Comparison of ENCODE assay signal across 16 mouse cellular contexts in the genomic region with DNA sequence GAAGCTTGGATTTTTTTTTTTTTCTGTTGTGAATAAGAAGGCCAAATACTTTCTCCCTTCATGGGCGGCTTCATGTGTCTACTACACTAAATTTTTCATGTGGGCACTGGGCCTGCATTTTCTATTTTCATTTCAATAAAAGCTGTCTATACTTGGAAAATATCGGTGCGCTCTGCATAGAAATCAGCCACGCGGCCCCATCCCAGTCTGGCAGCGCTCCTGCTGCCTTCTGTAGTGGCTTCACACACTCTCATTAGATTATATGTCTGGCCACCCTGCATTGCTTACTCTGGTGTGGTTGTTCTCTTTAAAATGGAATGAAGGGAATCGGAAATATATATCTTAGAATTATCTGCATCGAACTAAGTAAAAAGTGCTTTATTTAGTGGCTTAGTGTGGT.
DNase-seq lines count a peak whose midpoint lies in the region; ATAC-seq and TF ChIP-seq lines count a peak whose summit lies in the region.
"Had no signal": no experiment of that assay in that cellular context is flagged by ENCODE, and none has a peak within 500 bp of the region (broad histone marks: within the 10 kb centered on the region; RNA-seq: fewer than 3 reads in every experiment).

No protein-coding gene starts in this region.

- H3K4me1 ChIP-seq in embryonic facial prominence, embryonic 14.5 days (ENCODE audit: control insufficient read depth, insufficient read depth, low read length) = peaks cover 8% of the 10 kb centered on the region
- H3K4me1 ChIP-seq in embryonic facial prominence, embryonic 10.5 days = peaks cover 16% of the 10 kb centered on the region
- H3K4me1 ChIP-seq in midbrain, embryonic 14.5 days (ENCODE audit: control insufficient read depth, insufficient read depth, low read length) = no peaks in the 10 kb centered on the region
- H3K4me1 ChIP-seq in midbrain, embryonic 15.5 days = no peaks in the 10 kb centered on the region
- H3K4me1 ChIP-seq: heart, embryonic 10.5 days; intestine, embryonic 15.5 days; liver, embryonic 13.5 days; stomach, embryonic 15.5 days had no signal

- no peak; the same call in 1 of the 2 replicates for ATAC-seq in embryonic facial prominence, embryonic 14.5 days (ENCODE audit: low read depth)
- no peak for ATAC-seq in midbrain, embryonic 14.5 days (ENCODE audit: low FRiP score, low TSS enrichment)
- ATAC-seq in midbrain, embryonic 15.5 days (replicated peaks) = no peak; the same call in 1 of the 2 replicates
- ATAC-seq: intestine, embryonic 15.5 days; lung, postnatal 0 days had no signal

- peak; percentile 82 for DNase-seq in embryonic facial prominence, embryonic 14.5 days (ENCODE audit: low spot score)
- no peak for DNase-seq in embryonic facial prominence, embryonic 10.5 days (ENCODE audit: low spot score)
- DNase-seq in midbrain, embryonic 14.5 days = peak; percentile 41
- peak; percentile 39 to 43 for DNase-seq in layer of hippocampus, adult 2 months (ENCODE audit: low spot score in 2 of 2)
- DNase-seq in right cerebral cortex, postnatal 14 days = peak; percentile 39
- DNase-seq in testis, postnatal 14 days (ENCODE audit: low spot score) = no peak
- no peak for DNase-seq in testis, postnatal 10 days (ENCODE audit: low spot score)
- DNase-seq: adrenal gland, adult 8-10 months; gastrocnemius, postnatal 14 days; liver, embryonic 13.5 days had no signal

- TF ChIP-seq CTCF in layer of hippocampus, adult 2 months (conservative IDR thresholded peaks at IDR 0.05) = no peak

- no peak overlapping the region for H3K4me3 ChIP-seq in embryonic facial prominence, embryonic 14.5 days (ENCODE audit: low read depth, low read length)
- no peak overlapping the region for H3K4me3 ChIP-seq in embryonic facial prominence, embryonic 10.5 days
- no peak overlapping the region for H3K4me3 ChIP-seq in midbrain, embryonic 14.5 days (replicated peaks; ENCODE audit: low read depth, low read length)
- no peak overlapping the region for H3K4me3 ChIP-seq in midbrain, embryonic 15.5 days
- H3K4me3 ChIP-seq in layer of hippocampus, adult 2 months = no peak overlapping the region
- H3K4me3 ChIP-seq: heart, embryonic 10.5 days; intestine, embryonic 15.5 days; liver, embryonic 13.5 days; stomach, embryonic 15.5 days had no signal

- H3K27ac ChIP-seq in embryonic facial prominence, embryonic 14.5 days (replicated peaks; ENCODE audit: low read depth, low read length) = peak overlapping the region; percentile 52
- no peak overlapping the region for H3K27ac ChIP-seq in embryonic facial prominence, embryonic 10.5 days (replicated peaks)
- no peak overlapping the region for H3K27ac ChIP-seq in midbrain, embryonic 14.5 days (replicated peaks; ENCODE audit: low read depth, low read length)
- H3K27ac ChIP-seq in midbrain, embryonic 15.5 days = no peak overlapping the region
- no peak overlapping the region for H3K27ac ChIP-seq in layer of hippocampus, adult 2 months
- H3K27ac ChIP-seq: heart, embryonic 10.5 days; intestine, embryonic 15.5 days; kidney, postnatal 0 days; liver, embryonic 13.5 days; stomach, embryonic 15.5 days had no signal

- no peaks in the 10 kb centered on the region for H3K9me3 ChIP-seq in embryonic facial prominence, embryonic 14.5 days (ENCODE audit: control insufficient read depth, low read length)
- no peaks in the 10 kb centered on the region for H3K9me3 ChIP-seq in embryonic facial prominence, embryonic 10.5 days
- no peaks in the 10 kb centered on the region for H3K9me3 ChIP-seq in midbrain, embryonic 14.5 days (ENCODE audit: control insufficient read depth, low read length)
- no peaks in the 10 kb centered on the region for H3K9me3 ChIP-seq in midbrain, embryonic 15.5 days
- H3K9me3 ChIP-seq: heart, embryonic 10.5 days; intestine, embryonic 15.5 days; liver, embryonic 13.5 days; stomach, embryonic 15.5 days had no signal

- no peaks in the 10 kb centered on the region for H3K36me3 ChIP-seq in embryonic facial prominence, embryonic 14.5 days (ENCODE audit: control insufficient read depth, insufficient read depth, low read length)
- no peaks in the 10 kb centered on the region for H3K36me3 ChIP-seq in embryonic facial prominence, embryonic 10.5 days (replicated peaks)
- no peaks in the 10 kb centered on the region for H3K36me3 ChIP-seq in midbrain, embryonic 14.5 days (ENCODE audit: control insufficient read depth, insufficient read depth, low read length)
- no peaks in the 10 kb centered on the region for H3K36me3 ChIP-seq in midbrain, embryonic 15.5 days (replicated peaks)
- H3K36me3 ChIP-seq: heart, embryonic 10.5 days; intestine, embryonic 15.5 days; liver, embryonic 13.5 days; stomach, embryonic 15.5 days had no signal

- no peak overlapping the region for H3K9ac ChIP-seq in embryonic facial prominence, embryonic 14.5 days (ENCODE audit: low read depth, low read length)
- H3K9ac ChIP-seq in midbrain, embryonic 14.5 days (replicated peaks; ENCODE audit: low read length) = no peak overlapping the region
- H3K9ac ChIP-seq in midbrain, embryonic 15.5 days = no peak overlapping the region
- H3K9ac ChIP-seq: intestine, embryonic 15.5 days; liver, embryonic 13.5 days; stomach, embryonic 15.5 days had no signal

- H3K27me3 ChIP-seq in embryonic facial prominence, embryonic 14.5 days (replicated peaks; ENCODE audit: control insufficient read depth, insufficient read depth, low read length) = no peaks in the 10 kb centered on the region
- H3K27me3 ChIP-seq in embryonic facial prominence, embryonic 10.5 days (replicated peaks; ENCODE audit: low read depth, poor library complexity, severe bottlenecking) = no peaks in the 10 kb centered on the region
- no peaks in the 10 kb centered on the region for H3K27me3 ChIP-seq in midbrain, embryonic 14.5 days (ENCODE audit: control insufficient read depth, insufficient read depth, low read length)
- H3K27me3 ChIP-seq in midbrain, embryonic 15.5 days (replicated peaks) = no peaks in the 10 kb centered on the region
- H3K27me3 ChIP-seq: intestine, embryonic 15.5 days; liver, embryonic 13.5 days; stomach, embryonic 15.5 days had no signal

- H3K4me2 ChIP-seq in embryonic facial prominence, embryonic 14.5 days (ENCODE audit: low read depth, low read length) = no peak overlapping the region
- H3K4me2 ChIP-seq in midbrain, embryonic 14.5 days (ENCODE audit: low read length) = no peak overlapping the region
- no peak overlapping the region for H3K4me2 ChIP-seq in midbrain, embryonic 15.5 days
- H3K4me2 ChIP-seq: intestine, embryonic 15.5 days; liver, embryonic 13.5 days; stomach, embryonic 15.5 days had no signal

- 61% methylated on average over 8 of the region's 8 CpGs for WGBS in embryonic facial prominence, embryonic 14.5 days
- WGBS in embryonic facial prominence, embryonic 10.5 days = 91% methylated on average over 8 of the region's 8 CpGs
- WGBS in midbrain, embryonic 14.5 days = 79% methylated on average over 8 of the region's 8 CpGs
- 77% methylated on average over 8 of the region's 8 CpGs for WGBS in midbrain, embryonic 15.5 days

Comparison
In these comparisons a context has a peak if more than half of its experiments do, and no peak if none do; other contexts are left out.
1. DNase-seq: peak in embryonic facial prominence, embryonic 14.5 days (single experiment), midbrain, embryonic 14.5 days (single experiment), layer of hippocampus, adult 2 months (2 of 2) and right cerebral cortex, postnatal 14 days (single experiment); none in embryonic facial prominence, embryonic 10.5 days (single experiment), testis, postnatal 14 days (single experiment) and testis, postnatal 10 days (single experiment).